Mouse (Mus musculus): ENCODE results near the gene Cldn34c2.
"Not testable (repeated sequence)": the region's sequence is repeated elsewhere in the genome, so short reads cannot be mapped to it uniquely, and the experiment has no call there.

- not testable (repeated sequence) for TF ChIP-seq POLR2A (IDR thresholded peaks at IDR 0.05; ENCODE audit: low read depth, low read length); CTCF (IDR thresholded peaks at IDR 0.05; ENCODE audit: extremely low read depth, insufficient read depth, insufficient read length, insufficient replicate concordance)
Measured at GRCm38 (mm10) chrX:123612158-123612828, 30.8 kb downstream of the Cldn34c2 start.
